Mouse (Mus musculus): Measurements from ENCODE around the gene Sorcs2.

The Sorcs2 gene

DNA sequence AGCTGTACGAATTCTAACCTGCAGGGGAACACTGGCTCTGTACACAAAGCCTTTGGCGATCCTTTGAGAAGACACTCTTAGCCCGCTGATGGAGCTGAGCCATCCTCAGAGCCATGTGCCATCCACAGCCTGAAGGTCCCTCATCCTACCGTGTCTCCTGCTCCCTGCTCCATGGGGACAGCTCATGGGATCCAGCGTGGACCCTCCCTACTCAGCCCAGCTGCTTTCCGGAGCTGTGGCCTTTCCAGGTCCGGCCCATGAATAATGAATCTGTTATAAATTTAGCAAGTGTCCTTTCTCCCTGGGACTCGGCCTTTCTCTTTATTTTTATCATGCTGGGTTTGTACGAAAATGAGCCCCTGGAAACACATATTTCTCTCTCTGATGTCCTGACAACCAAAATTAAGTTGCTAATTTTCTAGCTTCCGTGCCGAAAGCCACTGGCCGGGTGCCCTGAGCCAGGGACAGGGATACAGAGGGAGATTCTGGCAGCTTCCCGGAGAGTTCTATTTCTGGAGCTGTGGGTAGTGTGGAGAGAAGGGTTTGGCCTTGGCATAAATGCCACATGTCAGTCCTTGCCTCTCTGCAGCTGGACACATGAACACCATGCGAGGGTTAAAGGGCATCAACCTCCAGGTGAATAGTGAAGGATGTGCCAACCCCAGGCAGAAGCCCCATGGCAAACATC is 228.8 kb downstream of the Sorcs2 start:
- peak; percentile 64 to 74 for DNase-seq

DNA sequence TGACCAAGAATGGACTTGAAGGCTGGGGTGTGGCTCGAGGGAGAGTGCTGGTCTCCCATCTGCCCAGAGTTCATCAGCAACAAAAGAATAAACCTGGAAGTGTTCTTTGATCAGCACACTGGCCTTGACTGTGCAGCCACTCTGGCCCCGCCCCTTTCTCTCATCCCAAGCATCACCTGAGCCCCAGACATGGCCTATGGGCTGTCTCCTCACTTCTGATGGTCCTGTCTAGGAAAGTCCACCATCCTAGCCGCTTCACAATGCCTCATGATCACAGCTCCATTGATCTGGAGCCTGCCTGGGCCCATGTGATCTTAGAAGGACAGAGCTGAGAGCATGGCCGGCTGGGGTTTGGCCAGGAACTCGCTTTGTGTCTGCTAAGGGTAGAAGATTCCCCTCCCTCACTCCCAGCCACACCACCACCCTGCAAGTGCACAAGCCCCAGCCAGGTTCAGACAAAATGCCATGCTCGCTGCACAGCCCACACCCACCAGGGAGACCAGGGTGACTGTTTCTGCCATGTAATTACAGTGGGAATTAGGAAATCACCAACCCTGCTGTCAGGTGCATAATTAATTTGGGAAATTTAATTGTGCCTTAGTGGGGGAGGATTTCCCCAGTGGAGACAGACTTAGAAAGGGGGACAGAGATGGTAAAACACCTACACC is 231.5 kb downstream of the Sorcs2 start:
- DNase-seq: no peak

DNA sequence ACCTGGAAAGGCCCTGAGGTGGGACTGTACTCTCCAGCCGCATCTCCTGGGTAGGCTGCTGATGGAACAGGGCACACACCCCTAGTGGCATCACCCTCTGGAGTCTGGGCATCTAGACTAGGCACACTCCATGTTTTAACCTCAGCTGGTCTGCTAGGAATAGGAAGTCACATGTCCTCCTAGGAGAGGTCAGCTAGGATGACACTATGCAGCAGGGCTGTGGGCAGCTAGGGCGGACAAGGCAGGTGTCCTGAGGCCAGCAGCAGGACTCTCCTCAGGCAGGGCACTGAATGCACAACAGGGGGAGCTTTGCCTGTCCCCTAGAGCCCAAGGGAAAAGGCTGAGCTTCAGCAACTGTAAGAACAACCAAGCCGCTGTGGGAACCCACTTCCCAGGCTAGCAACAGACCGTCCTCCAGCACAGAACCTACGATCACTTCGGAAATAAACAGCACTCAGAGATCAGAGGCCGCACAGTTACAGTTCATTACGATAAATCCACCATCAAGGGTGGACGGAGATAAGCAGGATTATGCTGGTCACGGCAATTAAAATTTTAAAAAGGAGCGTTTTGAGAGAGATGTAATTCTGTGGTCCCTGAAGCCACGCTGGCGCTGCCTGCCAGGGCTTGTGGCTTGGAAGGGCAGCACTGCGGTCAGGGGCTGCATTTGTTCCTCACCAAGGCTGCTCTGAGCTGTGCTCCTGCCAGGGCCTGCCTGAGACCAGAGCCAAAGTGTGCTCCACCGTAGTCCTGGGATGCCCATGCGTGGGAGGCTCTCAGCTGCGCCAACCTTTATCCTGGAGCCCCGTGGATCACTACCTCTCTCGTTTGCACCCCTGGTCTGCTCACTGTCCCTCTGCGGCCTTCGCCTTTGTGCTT is 232.3 kb downstream of the Sorcs2 start:
- no peak for DNase-seq

GRCm38 (mm10) chr5:36154879-36155485 is 243.0 kb downstream of the Sorcs2 start:
- DNase-seq: no peak

- DNase-seq: no peak
These were observed 244.7 kb downstream of the Sorcs2 start for GRCm38 (mm10) chr5:36153261-36153660.

GRCm38 (mm10) chr5:36151086-36151485 is 246.9 kb downstream of the Sorcs2 start:
- DNase-seq: peak in 1 of 2 experiments; percentile 40

DNA sequence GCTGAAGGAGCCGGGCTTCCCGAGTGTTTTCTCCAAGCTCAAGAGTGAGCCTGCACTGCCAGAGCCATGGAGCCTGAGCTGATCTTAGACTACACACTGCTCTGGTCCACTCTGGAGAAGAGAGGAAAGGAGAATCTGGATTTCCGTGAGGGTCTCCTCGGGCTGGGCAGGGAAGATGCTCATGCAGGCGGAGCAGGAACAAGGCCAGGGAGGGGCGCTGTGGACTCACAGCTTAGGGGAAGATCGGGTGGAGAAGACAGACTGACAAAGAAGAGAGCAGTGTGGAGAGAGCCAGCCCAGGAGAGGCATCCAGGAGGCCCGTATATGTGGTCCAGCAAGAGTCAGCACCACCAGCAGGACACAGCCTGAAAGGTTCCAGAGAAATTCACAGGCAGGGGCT is 248.8 kb downstream of the Sorcs2 start:
- DNase-seq: peak; percentile 55 to 57

DNA sequence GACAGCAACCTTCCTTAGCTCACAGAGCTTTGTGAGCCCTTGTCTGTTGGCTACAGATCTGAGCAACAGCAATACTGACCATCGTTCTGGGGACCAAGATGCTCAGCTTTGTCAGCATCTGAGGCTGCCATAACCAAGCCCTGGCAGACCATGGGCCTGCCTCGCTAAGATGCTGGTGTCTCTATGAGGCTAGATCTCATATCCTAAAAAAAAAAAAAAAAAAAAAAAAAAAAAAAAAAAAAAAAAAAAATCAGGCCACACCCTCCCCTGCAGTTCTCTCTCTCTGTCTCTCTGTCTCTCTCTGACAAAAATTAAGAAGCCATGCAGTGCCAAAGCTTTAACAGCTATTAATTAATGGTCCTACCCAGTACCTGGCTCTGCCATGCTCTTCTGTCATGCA is 251.3 kb downstream of the Sorcs2 start:
- DNase-seq: no peak

DNA sequence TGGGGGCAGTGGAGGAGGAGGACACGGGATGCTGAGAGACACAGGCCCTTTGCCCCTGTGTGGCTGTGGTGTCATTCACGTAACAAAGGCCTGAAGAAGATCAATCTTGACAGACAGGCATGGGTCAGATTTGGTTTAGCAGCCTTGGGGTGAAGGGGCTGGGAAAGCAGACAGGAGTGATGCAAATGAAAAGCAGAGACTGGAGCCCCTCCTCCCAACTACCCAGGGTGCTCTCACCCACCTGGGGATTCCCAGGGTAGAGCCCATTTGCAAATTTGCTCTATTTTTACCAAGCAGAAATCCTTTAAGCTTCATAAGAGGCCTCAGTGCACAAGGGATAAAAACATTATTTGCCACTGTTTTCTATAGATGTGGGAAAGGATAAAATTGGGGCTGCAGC is 253.4 kb downstream of the Sorcs2 start:
- no peak for DNase-seq

DNA sequence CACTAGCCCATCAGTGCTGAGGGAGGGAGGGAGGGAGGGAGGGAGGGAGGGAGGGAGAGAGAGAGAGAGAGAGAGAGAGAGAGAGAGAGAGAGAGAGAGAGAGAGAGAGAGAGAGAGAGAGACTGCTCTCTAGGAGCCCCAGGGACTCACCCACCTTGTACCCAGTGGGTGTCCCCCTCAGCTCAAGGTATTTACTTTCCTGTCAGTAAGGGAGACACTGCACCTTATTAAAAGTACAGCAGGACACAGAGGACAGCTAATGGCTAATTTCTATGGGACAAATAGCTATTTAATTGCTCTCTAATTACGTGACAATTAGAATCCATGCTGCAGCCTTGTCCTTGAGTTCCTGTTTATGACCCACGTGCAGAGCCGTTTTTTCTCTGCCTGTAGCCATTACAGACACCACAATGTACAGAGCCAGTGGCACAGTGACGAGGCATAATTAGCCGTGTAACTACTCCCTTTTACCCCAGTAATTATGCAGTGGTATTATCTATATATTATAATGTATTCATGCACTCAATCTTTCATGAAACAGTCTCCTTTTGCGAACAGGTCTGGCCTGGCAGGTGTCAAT is 256.2 kb downstream of the Sorcs2 start:
- DNase-seq: no peak

GRCm38 (mm10) chr5:36141112-36141511 is 256.8 kb downstream of the Sorcs2 start:
- peak; percentile 56 to 68 for DNase-seq

GRCm38 (mm10) chr5:36139766-36140165 is 258.2 kb downstream of the Sorcs2 start:
- no peak for DNase-seq

DNA sequence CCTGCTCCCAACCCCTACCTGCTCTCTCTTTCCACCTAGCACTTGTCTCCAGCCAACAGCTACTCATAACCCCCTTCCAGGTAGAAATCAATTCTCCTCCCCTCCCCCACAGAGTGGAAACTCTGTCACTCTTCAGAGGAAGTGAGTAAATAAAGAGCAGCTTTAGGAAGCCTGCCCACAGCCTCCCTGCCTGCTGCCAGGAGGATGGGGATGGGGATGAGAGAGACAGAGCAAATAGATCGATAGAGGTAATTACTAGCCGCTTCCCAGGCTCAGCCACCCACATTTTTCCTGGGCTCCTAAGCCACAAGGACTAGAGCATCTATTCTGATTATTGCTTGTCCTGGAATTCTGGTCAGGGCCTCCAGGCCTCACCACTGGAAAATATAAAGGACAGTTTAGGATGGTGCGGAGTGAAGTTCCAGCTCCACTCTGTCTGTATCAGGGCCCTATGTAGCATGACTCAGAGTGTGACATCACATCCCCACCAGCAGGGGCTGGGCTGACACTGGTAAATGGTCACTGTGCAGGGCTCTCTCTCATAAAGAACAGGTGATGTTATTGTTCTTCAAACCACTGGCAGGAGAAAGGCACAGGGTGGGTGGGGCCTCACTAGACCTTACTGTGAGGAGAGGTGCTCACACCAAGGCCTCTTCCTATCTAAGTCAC is 261.9 kb downstream of the Sorcs2 start:
- DNase-seq: no peak

DNA sequence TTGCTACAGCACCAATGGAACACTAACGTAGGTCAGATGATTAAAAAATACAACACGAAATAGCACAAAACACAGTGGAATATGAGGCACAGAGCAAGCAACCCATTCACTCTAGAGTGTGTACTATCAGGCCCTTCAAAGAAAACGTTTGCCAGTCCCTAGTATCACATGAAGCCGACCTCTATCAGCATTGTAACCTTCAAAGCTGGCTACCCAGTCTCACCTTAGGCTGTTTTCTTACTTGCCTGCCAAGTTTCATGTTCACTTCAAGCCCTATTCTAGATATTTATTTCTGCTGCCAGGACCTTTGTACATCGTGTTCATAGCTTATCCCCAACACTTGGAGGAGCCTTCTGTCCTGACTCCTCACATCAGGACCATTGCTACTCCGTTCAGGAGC is 263.6 kb downstream of the Sorcs2 start:
- no peak for DNase-seq

DNA sequence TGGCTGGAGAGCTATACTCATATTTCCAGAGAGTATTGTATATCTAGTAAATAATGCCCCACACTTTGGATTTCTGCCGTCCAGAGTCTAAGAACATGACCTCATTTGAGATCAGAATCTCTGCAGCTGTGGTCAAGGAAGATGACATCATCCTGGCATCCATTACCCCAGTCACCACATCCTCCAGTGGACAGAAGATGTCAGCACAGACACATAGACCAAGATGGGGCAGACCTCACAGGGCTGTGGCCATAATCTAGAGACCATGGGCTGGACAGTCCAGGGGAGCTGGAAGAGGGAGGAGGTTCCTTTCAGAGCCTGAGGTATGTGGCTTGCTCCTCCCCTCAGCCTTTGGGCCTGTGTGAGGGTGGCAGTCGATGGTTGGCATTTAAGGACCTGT is 264.0 kb downstream of the Sorcs2 start:
- DNase-seq: no peak

DNA sequence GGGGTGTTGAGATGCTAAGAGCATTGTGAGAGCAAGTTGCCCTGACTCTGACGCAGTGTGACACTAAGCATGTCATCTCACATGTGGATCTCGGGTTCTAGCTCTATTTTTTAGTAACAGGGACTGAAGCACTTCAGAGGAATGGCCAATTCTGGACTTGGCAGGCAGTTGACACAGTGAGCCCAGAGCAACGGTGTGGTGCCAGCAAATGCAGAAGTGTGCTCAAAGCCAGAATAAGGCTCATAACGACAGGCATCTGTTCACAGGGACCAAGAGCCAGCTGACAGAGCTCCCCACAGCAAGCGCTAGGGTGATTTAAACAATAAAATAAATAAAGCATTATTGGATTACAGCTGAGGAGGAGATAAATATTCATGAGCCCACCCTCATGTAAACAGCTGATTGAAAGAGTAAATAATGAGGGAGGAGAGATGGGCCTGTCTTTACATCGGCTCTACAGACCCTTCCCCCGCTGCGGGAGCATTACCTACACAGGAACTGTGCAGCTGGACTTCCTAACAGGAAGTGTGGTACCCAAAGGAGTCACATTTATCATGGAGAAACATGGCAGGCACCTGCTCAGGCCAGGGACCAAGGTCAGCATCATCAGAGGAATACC is 267.4 kb downstream of the Sorcs2 start:
- DNase-seq: no peak

DNA sequence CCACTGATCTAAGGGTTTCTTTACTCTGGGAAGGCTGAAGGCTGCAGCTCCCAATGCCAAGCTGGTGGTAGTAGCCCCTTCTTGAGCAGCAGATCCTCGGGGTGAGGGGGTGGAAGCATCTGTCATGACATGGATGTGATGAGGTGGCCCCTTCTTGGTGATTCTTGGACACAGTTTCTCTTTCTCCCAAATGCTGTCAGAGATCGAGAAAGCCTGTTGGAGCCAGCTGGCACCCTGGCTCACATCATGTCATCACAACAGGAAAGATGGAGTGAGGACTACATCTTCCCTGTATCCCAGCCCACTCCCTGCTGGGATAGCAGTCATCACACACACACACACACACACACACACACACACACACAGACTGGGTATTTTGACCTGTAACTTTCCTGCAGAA is 268.3 kb downstream of the Sorcs2 start:
- no peak for DNase-seq

DNA sequence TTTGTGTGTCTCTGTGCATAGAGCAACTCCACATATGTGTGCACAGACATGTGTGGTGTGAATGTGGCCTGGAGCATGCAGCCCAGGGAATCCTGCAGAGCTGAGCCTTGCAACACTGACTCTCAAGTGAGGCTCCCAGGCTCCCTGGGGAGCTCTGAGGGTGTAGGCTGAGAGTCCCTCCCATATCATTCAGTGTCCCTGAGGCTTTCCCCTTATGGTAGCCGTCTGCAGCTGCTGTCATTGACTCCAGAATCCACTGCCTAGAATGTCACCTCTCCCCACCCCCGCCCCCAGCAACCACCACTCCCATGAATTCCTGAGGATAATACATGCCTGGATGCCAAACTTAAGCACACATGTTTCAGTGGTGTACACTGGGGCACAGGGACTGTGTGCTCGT is 269.4 kb downstream of the Sorcs2 start:
- DNase-seq: no peak

- no peak for DNase-seq
These were observed 272.9 kb downstream of the Sorcs2 start for GRCm38 (mm10) chr5:36124993-36125392.

- DNase-seq: no peak
These were observed 275.0 kb downstream of the Sorcs2 start for GRCm38 (mm10) chr5:36122987-36123386.

DNA sequence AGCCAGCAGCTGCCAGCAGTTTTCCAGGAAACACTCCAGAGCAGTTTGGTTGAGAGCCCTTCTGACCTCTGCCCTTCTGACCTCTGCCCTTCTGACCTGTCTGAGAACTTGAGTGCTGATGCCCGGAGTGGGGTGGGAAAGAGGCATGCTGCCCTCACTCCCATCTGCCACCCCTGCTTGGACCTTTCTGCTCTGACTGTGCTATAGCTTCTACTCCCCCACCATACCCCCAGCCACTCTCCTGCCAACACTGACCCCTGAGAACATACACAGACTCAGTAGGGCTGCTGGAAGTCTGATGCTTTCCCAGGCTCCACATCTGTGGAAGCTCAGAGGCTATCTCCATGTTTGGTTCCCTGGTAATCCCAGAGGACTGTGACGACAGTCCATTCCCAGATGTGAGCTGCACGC is 277.0 kb downstream of the Sorcs2 start:
- DNase-seq: peak; percentile 47 to 54

DNA sequence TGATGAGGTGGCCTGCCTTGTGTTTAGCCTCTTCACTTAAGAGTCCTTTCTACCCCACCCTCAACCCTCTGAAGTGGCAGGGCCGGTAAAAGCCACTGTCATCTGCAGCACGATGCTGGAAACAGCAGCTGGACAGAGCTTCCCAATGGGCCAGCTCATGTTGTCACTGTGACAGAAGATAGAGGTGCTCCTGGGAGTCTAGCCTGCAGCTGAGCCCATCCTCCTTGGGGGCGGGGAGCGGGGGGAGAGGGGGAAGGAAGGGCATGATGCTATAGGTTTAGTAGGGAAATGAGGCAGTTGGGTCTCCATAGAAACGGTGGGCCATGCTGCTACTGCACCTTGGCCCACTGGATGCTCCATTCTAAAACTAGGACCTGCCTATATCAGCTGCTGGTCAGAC is 279.9 kb downstream of the Sorcs2 start:
- DNase-seq: no peak

All from kidney, postnatal 4 days (tissue).